Mouse (Mus musculus) neural tube, embryonic 14.5 days (tissue): Measurements from ENCODE around the gene Far1. TPM values are rescaled to one million over a fixed set of nuclear protein-coding genes. Genes with fewer than 3 reads are reported as not detected.

ENCODE experiments used
- ATAC-seq: fragments of 200-750 bp; cut with Nextera tagmentation; 2 replicates; pipeline ENCODE4 v1.8.0; 2017; ENCODE audit warnings: low read depth, mild to moderate bottlenecking, moderate TSS enrichment, moderate library complexity
- H3K27ac ChIP-seq: fragments of 300-500 bp; sonication (generic); 2 replicates; pipeline ENCODE4 v1.5.1; 2014; ENCODE audit warnings: low read depth, mild to moderate bottlenecking, control low read depth, low read length, moderate library complexity, mixed read lengths
- H3K27me3 ChIP-seq: fragments of 300-500 bp; sonication (generic); 2 replicates; pipeline ENCODE4 v1.6.1; 2014; ENCODE audit warnings: low read length; ENCODE audit not compliant: control insufficient read depth, insufficient read depth
- H3K36me3 ChIP-seq: fragments of 300-500 bp; sonication (generic); 2 replicates; pipeline ENCODE4 v1.6.1; 2014; ENCODE audit warnings: low read length, mixed read lengths; ENCODE audit not compliant: control insufficient read depth, insufficient read depth
- H3K4me1 ChIP-seq: fragments of 300-500 bp; sonication (generic); 2 replicates; pipeline ENCODE4 v1.6.1; 2014; ENCODE audit warnings: low read length; ENCODE audit not compliant: control insufficient read depth, insufficient read depth
- H3K4me2 ChIP-seq: fragments of 300-500 bp; sonication (generic); 2 replicates; pipeline ENCODE4 v1.6.1; 2014; ENCODE audit warnings: mild to moderate bottlenecking, low read depth, low read length, control low read depth
- H3K4me3 ChIP-seq: fragments of 300-500 bp; sonication (generic); 2 replicates; pipeline ENCODE4 v1.5.1; 2014; ENCODE audit warnings: low read depth, low read length, control low read depth, mixed read lengths
- H3K9ac ChIP-seq: fragments of 300-500 bp; sonication (generic); replicated peaks from 2 replicates; pipeline ENCODE4 v1.6.1; 2014; ENCODE audit warnings: low read depth, mild to moderate bottlenecking, control low read depth, low read length, mixed read lengths
- H3K9me3 ChIP-seq: fragments of 300-500 bp; sonication (generic); 2 replicates; pipeline ENCODE4 v1.6.1; 2016; ENCODE audit warnings: low read length; ENCODE audit not compliant: control insufficient read depth
- WGBS: fragments of 180-500 bp; shearing (Covaris S2); extraction: QIAGEN DNeasy Blood & Tissue Kit; methylation state at CpG from one replicate; pipeline ENCODE4 v1.1.7; 2014; 5-methylcytosine and 5-hydroxymethylcytosine counted together
- polyA plus RNA-seq: library from polyadenylated mRNA; unstranded; fragments of >200 nt; fragmentation: Nextera tagmentation; extraction: Ambion mirVana; gene quantifications from 2 replicates; pipeline ENCODE4 v1.2.1, GENCODE M21; 2014

The Far1 gene
- polyA plus RNA-seq, 1 experiment from 2014 or later: 67.8 TPM

DNA sequence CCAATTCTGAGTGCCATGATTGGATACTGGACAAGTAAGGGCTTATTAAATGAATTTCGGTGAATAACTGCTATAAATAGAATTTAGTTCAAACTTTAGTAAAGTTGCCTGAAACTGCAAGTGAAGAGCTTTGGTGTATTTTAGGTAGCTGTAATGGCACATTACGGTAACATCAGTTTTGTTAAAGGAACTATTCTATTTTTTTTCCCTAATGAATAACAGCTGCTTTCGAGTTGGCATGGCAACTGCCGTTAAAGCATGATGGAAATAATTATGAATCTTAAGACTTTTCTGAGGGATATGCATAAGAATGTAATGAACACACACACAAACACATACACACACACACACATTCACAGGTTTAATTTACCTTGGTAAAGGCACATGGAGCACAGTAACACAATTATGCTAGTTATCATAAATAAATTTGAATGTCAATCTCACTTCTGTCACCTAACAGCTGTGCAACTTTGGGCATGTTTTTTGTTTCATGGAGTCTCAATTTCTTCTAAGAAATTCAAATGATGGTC, 8.1 kb upstream of the Far1 start:
- 87% methylated on average over 4 of the region's 4 CpGs for WGBS
- Histone ChIP-seq H3K4me3 (no peak overlapping the region), H3K27ac (no peak overlapping the region), H3K4me2 (no peak overlapping the region), H3K9me3 (no peaks in the 10 kb centered on the region), H3K27me3 (no peaks in the 10 kb centered on the region), H3K9ac (no peak overlapping the region), H3K4me1 (no peaks in the 10 kb centered on the region), H3K36me3 (no peaks in the 10 kb centered on the region)
- no peak for ATAC-seq

DNA sequence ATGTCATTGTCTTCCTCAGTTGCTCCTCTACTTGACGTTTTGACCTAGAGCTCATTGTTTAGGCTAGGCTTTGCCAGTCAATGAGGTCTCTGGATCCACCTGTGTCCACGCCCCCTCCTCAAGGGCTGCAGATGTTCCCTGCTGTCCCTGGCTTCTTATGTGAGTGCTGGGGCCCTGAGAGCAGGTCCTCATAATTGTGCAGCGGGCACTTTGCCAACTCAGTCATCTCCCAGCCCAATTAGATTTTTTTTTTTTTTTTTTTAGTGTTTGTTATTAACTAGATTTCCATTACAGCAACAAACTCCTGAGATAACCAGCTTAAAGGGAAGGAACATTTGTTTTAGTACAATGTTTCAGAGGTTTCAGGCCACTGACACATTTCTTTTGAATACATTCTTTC, 5.8 kb upstream of the Far1 start:
- H3K4me3 ChIP-seq: no peak overlapping the region
- no peaks in the 10 kb centered on the region for H3K27me3 ChIP-seq
- no peaks in the 10 kb centered on the region for H3K9me3 ChIP-seq
- WGBS: 47% methylated on average over 3 of the region's 3 CpGs
- no peak overlapping the region for H3K27ac ChIP-seq
- no peak overlapping the region for H3K9ac ChIP-seq
- H3K4me1 ChIP-seq: no peaks in the 10 kb centered on the region
- H3K4me2 ChIP-seq: no peak overlapping the region
- H3K36me3 ChIP-seq: no peaks in the 10 kb centered on the region
- no peak for ATAC-seq

DNA sequence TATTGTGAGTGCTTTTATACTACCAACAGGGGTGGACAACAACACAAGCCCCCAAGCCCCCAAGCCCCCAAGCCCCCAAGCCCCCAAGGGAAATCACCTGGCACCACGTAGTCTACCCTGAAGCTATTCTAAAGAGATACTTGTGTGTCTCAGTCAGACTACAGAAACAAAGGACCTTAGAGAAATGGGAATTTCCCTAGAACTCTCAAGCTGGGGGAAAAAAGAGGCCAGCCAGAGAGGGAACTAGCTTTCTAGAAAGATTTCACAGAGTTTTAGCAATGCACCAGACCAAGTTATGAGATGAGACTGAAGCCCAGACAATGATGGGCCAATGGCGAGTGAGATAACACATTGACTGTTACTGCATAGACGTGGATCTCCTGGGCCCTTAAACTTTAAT, 2.2 kb upstream of the Far1 start:
- H3K36me3 ChIP-seq: no peaks in the 10 kb centered on the region
- no peak overlapping the region for H3K27ac ChIP-seq
- no peaks in the 10 kb centered on the region for H3K9me3 ChIP-seq
- H3K4me2 ChIP-seq: no peak overlapping the region
- 76% methylated on average over 3 of the region's 3 CpGs for WGBS
- peaks cover 3% of the 10 kb centered on the region; the same call in 1 of the 2 replicates for H3K27me3 ChIP-seq
- ATAC-seq: no peak
- H3K9ac ChIP-seq: no peak overlapping the region
- H3K4me1 ChIP-seq: peaks cover 9% of the 10 kb centered on the region
- H3K4me3 ChIP-seq: no peak overlapping the region

DNA sequence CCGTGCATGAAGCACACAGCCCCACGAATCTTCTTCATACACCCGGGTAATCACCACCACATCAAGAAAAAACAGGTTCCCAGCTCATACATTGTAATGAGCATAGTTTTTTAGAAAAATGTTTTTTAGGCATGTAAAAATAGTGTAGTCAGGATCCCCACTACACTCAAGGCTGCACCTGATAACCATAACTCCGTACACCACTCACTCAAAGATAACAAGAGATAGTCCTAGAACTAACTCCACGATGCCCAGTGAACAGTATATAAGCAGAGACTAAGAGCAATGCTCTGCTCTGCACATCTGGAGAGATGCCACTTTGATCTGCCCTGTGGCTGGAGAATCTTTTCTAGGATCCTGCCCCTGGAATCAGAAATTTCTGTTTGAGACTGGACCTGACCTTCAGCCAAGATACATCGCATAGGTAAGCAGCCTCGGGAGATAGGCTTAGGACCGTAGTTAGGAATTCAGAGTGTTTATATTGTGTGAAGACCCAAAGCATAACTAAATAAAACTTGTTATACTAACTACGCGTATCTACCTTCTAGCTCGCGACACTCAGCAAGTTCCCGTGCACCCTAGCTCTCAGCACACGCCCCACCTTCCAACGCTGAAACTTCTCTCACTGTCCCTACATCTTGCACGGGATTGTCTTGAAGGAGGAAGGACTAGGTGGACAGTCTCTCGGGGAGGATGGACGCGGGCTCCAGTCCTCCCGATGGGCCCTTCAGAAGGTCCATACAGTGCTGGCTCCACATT, 928 bp upstream of the Far1 start:
- H3K4me1 ChIP-seq: peaks cover 9% of the 10 kb centered on the region
- H3K36me3 ChIP-seq: no peaks in the 10 kb centered on the region
- H3K4me2 ChIP-seq: peak overlapping the region; percentile 95
- 19% methylated on average over 20 of the region's 20 CpGs for WGBS
- peak overlapping the region; percentile 99 for H3K4me3 ChIP-seq
- H3K9me3 ChIP-seq: no peaks in the 10 kb centered on the region
- peak overlapping the region; percentile 73 for H3K9ac ChIP-seq
- peaks cover 3% of the 10 kb centered on the region; the same call in 1 of the 2 replicates for H3K27me3 ChIP-seq
- ATAC-seq: no peak
- H3K27ac ChIP-seq: peak overlapping the region; percentile 94

DNA sequence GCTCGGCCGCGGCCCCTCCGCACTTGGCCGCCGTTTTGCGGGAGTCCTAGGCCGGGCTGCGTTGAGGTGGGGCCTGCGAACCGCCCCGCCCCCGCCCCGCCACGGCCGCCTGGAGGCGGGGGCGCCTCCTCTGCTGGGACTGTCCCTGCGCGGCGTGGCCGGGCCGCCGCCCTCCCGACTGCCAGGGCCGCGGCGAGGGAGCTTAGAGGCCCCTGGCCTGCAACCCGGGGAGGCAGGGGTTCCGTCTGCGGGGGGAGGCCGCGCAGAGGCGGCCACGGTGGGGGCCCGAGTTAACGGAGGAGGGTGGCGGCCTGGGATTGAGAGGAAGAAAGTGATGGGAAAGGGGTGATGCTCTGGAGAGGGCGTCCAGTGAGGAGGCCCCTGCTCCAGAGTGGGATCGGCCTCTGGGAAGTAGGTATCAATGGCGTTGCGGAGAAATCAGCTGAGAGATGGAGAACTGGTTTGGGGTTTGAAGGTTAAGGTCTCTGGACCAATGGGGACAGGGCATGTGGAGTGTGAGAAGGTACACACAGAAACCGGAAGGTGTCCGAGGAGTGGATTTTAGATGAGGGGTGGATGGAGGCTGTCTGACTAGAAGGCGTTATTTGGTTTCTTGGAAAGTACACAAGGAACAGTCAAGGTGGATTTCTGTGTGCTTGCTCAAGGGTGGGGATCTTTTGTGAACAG, 472 bp downstream of the Far1 start:
- Histone ChIP-seq H3K4me3 (peak overlapping the region; percentile 99), H3K36me3 (no peaks in the 10 kb centered on the region), H3K9ac (peak overlapping the region; percentile 97), H3K4me2 (peak overlapping the region; percentile 71), H3K27me3 (peaks cover 3% of the 10 kb centered on the region; the same call in 1 of the 2 replicates), H3K9me3 (no peaks in the 10 kb centered on the region), H3K4me1 (peaks cover 9% of the 10 kb centered on the region), H3K27ac (peak overlapping the region; percentile 94)
- WGBS: 1% methylated on average over 40 of the region's 45 CpGs
- peak; percentile 74 for ATAC-seq

DNA sequence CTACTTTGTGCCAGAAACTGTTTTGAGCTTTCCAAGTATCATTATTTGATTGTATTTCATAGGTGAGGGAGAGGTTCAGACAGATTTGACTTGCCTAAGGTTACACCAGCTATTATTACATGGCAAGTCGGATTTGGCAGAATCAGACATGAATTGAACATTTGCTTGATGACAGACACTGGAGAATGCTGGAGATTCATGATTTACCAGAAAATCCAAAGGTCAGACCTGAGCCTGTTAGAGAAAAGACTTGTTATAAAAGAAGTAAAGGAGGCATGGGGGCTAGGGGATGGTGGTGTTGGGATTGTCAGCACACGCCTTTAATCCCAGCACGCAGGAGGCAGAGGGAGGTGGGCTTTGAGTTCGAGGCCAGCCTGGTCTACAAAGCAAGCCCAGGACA, 2.2 kb downstream of the Far1 start:
- Histone ChIP-seq H3K4me3 (no peak overlapping the region), H3K4me1 (peaks cover 9% of the 10 kb centered on the region), H3K27me3 (peaks cover 3% of the 10 kb centered on the region; the same call in 1 of the 2 replicates), H3K9me3 (no peaks in the 10 kb centered on the region), H3K4me2 (no peak overlapping the region), H3K27ac (no peak overlapping the region), H3K36me3 (no peaks in the 10 kb centered on the region), H3K9ac (no peak overlapping the region)
- ATAC-seq: no peak
- 85% methylated on average over 4 of the region's 4 CpGs for WGBS

DNA sequence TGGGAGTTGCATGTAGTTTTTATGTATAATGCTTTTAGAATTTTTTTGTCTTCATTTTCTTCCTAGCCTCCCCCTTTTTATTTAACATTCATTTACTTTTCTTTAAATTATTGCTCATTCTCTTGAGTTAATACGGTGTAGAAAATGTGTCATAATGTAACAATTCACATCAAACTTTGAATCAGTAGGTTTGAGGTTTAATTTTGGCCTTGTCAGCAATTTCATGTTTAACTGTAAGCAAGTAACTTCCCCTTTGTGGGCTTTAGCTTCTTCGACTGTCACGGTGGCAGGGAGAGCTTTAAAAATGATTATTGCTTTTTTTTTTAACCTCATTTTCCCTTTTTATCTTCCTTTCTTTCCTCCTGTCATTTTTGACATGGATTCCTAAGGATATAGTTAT, 4.8 kb downstream of the Far1 start:
- H3K9me3 ChIP-seq: no peaks in the 10 kb centered on the region
- WGBS: 67% methylated on average over 3 of the region's 3 CpGs
- H3K36me3 ChIP-seq: no peaks in the 10 kb centered on the region
- no peak overlapping the region for H3K4me2 ChIP-seq
- peaks cover 9% of the 10 kb centered on the region for H3K4me1 ChIP-seq
- no peak overlapping the region for H3K4me3 ChIP-seq
- H3K27me3 ChIP-seq: peaks cover 3% of the 10 kb centered on the region; the same call in 1 of the 2 replicates
- ATAC-seq: no peak
- no peak overlapping the region for H3K27ac ChIP-seq
- H3K9ac ChIP-seq: no peak overlapping the region

DNA sequence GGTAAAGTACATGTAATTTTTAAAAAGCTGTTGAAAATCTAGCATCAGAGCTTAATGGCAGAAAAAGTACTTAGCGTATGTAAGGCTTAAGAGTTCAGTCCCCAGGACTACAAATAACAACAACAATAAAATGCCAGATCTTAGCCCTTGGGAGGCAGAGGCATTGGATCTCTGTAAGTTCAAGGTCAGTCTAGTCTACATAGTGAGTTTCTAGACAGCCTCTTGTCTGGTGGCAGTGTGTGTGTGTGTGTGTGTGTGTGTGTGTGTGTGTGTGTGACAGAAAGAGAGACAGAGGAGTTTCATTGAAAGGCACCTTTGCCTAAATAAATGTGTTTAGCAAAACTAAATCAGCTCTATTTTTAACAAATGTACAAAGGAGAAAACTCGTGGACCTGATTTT, 5.3 kb downstream of the Far1 start:
- no peak overlapping the region for H3K27ac ChIP-seq
- H3K9me3 ChIP-seq: no peaks in the 10 kb centered on the region
- H3K9ac ChIP-seq: no peak overlapping the region
- H3K27me3 ChIP-seq: peaks cover 1% of the 10 kb centered on the region; the same call in 1 of the 2 replicates
- H3K4me1 ChIP-seq: peaks cover 9% of the 10 kb centered on the region
- no peaks in the 10 kb centered on the region for H3K36me3 ChIP-seq
- no peak overlapping the region for H3K4me3 ChIP-seq
- ATAC-seq: no peak
- no peak overlapping the region for H3K4me2 ChIP-seq
- 93% methylated on average over 2 of the region's 2 CpGs for WGBS

DNA sequence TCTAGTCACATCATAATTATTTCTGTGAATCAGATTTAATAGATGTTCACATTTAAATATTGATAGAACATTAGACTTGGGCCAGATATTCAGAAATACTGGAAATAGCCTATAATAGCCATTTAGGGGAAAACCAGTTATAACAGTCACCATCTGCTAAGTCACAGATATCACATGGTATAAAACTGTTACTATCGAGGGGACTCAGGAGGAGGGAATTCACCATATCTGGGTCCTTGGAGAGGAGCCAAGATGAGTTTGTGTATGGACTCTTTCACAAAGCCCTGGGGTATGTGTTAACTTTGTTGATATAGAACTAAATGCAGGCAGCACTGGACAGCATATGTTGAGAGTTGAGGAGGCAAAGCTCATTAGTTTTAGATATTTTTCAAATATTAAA, 29.5 kb downstream of the Far1 start:
- Histone ChIP-seq H3K9ac (no peak overlapping the region), H3K36me3 (0 out of 2 replicates have a peak, but pooled peaks cover 9% of the 10 kb centered on the region), H3K4me1 (no peaks in the 10 kb centered on the region), H3K4me3 (no peak overlapping the region), H3K4me2 (no peak overlapping the region), H3K9me3 (no peaks in the 10 kb centered on the region), H3K27ac (no peak overlapping the region), H3K27me3 (no peaks in the 10 kb centered on the region)
- WGBS: 32% methylated on average over 1 of the region's 1 CpGs
- ATAC-seq: no peak
